Mouse (Mus musculus) gastrocnemius, postnatal 36 days (tissue): Measurements from ENCODE around the gene Arhgef39. TPM values are rescaled to one million over a fixed set of nuclear protein-coding genes. Genes with fewer than 3 reads are reported as not detected.

Source experiments
- DNase-seq, 2 experiments: peaks; one replicate each; pipeline ENCODE4 v3.0.0; 2022
- intact Hi-C: fragments of 180-260 bp; cut with DNase I; formaldehyde crosslinking; loops from one replicate; pipeline ENCODE4 v1.15.1; 2025
- long read RNA-seq, 2 experiments: library from polyadenylated mRNA; stranded (forward); transcript quantifications; one replicate each; pipeline ENCODE4 v2.0.0; 2021
- total RNA-seq, 2 experiments: library from RNA; stranded (reverse); gene quantifications; 2 replicates each; pipeline ENCODE4 v1.2.3; 2021

The Arhgef39 gene
- under 1 TPM in 1 of 2 experiments, not detected in 1; 0.32 TPM for total RNA-seq
- long read RNA-seq, experiment 1 = 0 reads
- long read RNA-seq, experiment 2 = 0 reads

GRCm38 (mm10) chr4:43499407-43500333 is at the start of gene Arhgef39:
TSS of gene Arhgef39 (minus strand) at chr4:43499695.
- intact Hi-C loops = no loop called here
- peak; percentile 65 to 68 for DNase-seq

GRCm38 (mm10) chr4:43549055-43549454 is 49.6 kb upstream of the Arhgef39 start:
- no peak for DNase-seq
- intact Hi-C loops = no loop called here

GRCm38 (mm10) chr4:43547160-43547559 is 47.7 kb upstream of the Arhgef39 start:
- no peak for DNase-seq
- intact Hi-C loops = no loop called here

- intact Hi-C loops = no loop called here
- DNase-seq = no peak
Observed at GRCm38 (mm10) chr4:43546375-43547047, 47.0 kb upstream of the Arhgef39 start.

GRCm38 (mm10) chr4:43542044-43542443 is 42.5 kb upstream of the Arhgef39 start:
- DNase-seq = no peak
- intact Hi-C loops = no loop called here

- DNase-seq = no peak
Observed at GRCm38 (mm10) chr4:43536031-43536430, 36.5 kb upstream of the Arhgef39 start.

GRCm38 (mm10) chr4:43535628-43536027 is 36.1 kb upstream of the Arhgef39 start:
- intact Hi-C loops = no loop called here
- no peak for DNase-seq

More at GRCm38 (mm10) chr4:43536031-43536430, 36.5 kb upstream of the Arhgef39 start:
- intact Hi-C loops = no loop called here

GRCm38 (mm10) chr4:43533270-43533669 is 33.8 kb upstream of the Arhgef39 start:
- DNase-seq = no peak
- intact Hi-C loops = no loop called here

GRCm38 (mm10) chr4:43530581-43530980 is 31.1 kb upstream of the Arhgef39 start:
- peak; percentile 58 to 68 for DNase-seq

GRCm38 (mm10) chr4:43530081-43530501 is 30.6 kb upstream of the Arhgef39 start:
- intact Hi-C loops = no loop called here
- no peak for DNase-seq

More at GRCm38 (mm10) chr4:43530581-43530980, 31.1 kb upstream of the Arhgef39 start:
- intact Hi-C loops = no loop called here

- DNase-seq = no peak
- intact Hi-C loops = no loop called here
Observed at GRCm38 (mm10) chr4:43528487-43528886, 29.0 kb upstream of the Arhgef39 start.

- DNase-seq = no peak
- intact Hi-C loops = no loop called here
Observed at GRCm38 (mm10) chr4:43527880-43528279, 28.4 kb upstream of the Arhgef39 start.

GRCm38 (mm10) chr4:43519956-43520355 is 20.5 kb upstream of the Arhgef39 start:
- intact Hi-C loops = no loop called here
- peak; percentile 78 to 83 for DNase-seq

GRCm38 (mm10) chr4:43519551-43519950 is 20.1 kb upstream of the Arhgef39 start:
- DNase-seq = no peak
- intact Hi-C loops = no loop called here

GRCm38 (mm10) chr4:43515764-43516708 is 16.5 kb upstream of the Arhgef39 start:
- no peak for DNase-seq
- intact Hi-C loops = no loop called here

- peak in 1 of 2 experiments; percentile 4 for DNase-seq
- intact Hi-C loops = no loop called here
Observed at GRCm38 (mm10) chr4:43513791-43514190, 14.3 kb upstream of the Arhgef39 start.

GRCm38 (mm10) chr4:43513300-43513699 is 13.8 kb upstream of the Arhgef39 start:
- intact Hi-C loops = no loop called here
- DNase-seq = peak in 1 of 2 experiments; percentile 5

GRCm38 (mm10) chr4:43512653-43513052 is 13.2 kb upstream of the Arhgef39 start:
- peak in 1 of 2 experiments; percentile 11 for DNase-seq
- intact Hi-C loops = no loop called here

GRCm38 (mm10) chr4:43511675-43512454 is 12.4 kb upstream of the Arhgef39 start:
- peak in 1 of 2 experiments; percentile 10 for DNase-seq
- intact Hi-C loops = no loop called here
